Mouse (Mus musculus) c-Kit-negative CD71-positive TER-119-positive erythroid progenitor cells, embryonic 14.5 days (primary cell): Measurements from ENCODE around the gene Slc35a3.
"Not testable (repeated sequence)": the region's sequence is repeated elsewhere in the genome, so short reads cannot be mapped to it uniquely, and the experiment has no call there.

Experiments used
- DNase-seq: peaks from one replicate; pipeline ENCODE4 v3.0.0-alpha.2; 2013; ENCODE audit warnings: low read depth, low spot score

Slc35a3 gene

DNA sequence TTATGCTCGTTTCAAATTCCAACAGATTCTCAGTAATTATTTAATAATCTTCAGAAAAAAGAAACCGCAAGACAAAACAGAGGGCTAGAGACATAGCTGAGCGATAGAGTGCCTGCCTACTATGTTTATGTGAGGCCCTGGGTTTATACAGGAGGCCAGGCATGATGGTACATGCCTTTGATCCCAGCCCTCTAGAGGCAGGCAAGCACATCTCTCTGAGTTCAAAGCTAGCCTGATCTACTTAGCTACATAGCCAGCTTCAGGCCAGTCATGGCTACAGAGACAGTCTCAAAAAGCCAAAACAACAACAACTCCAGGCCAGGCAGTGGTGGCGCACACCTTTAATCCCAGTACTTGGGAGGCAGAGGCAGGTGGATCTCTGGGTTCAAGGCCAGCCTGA lies 11.0 kb downstream of the Slc35a3 start:
- no peak for DNase-seq

DNA sequence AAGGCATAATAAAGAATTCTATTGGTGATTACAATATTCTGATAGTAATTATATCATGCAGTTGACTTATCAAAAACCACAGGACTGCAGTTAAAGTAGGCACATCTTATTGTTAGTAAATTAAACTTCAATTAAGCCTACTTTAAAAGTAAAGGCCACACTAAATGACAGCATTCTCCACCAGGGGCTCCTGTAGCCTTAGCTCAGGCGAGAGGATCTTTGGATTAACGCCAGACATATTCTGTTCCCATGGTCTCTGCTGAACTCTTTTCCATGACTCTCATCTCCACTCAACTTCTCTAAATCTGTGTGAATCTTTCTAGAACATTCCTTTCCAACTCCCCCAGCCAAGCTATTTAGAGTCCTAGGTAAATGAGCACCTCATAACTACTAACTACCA lies 13.8 kb downstream of the Slc35a3 start:
- no peak for DNase-seq

DNA sequence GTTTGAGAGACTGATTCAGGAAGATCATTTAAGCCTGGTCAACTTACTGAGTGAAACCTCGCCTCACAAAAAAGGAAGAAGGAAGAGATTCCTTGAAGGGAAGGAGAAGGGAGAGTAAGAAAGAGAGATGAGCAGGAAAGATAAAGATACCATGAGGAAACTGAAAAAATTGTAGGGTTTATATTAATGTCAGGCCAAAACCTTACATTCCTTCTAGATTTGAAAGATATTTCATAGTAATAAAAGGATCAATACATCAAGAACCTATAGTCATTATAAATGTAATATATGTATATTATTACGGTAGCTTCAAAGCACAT lies 17.0 kb downstream of the Slc35a3 start:
- DNase-seq: no peak

DNA sequence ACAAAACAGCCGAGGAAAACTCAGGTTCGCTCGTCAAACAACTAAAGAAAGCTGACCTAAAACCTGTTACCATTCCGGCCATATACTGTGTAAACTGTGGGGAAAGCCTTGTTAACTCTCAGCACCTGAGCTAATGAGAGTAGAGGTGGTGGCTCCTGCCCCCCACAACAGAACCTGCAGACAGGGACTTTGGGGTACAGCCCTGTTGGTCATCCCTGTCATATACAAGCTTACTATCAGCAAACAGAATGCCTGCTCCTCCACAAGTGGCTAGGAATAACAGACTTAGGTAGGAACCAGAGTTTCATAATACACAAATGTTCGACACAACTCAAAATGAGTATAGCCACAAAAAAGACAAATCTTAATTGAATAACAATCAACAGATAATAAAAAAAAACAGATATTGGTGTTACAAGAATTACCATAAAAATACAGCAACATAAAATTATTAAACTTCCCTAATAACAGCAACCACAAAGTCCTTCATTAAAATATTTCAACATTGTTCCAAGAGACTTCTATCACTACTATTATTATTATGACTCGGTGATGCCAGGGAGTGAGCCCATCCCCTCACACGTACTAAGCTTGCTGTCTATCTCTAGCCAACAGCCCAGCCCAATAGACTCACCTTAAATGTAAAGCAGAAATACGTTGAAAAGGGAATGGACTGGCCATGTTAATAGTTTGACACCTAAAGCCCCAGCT lies 17.5 kb downstream of the Slc35a3 start:
- peak; percentile 48 for DNase-seq

DNA sequence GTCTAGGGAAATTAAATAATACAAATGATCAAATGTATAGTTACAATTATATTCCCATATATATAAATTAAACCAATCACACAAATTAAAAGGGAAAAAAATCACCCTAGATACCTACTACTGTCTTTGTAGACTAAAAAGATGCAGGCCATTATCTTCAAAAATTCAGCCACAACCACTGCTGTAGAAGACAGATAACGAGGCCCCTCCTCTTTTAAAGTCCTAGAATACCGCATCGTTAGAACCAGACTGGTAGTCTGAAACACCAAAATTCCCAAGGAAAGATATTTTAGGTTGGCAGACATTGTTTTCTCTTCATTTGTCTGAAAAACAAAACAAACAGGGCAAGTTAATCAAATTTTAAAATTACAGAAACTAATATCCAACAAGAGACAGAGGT lies 18.3 kb downstream of the Slc35a3 start:
- DNase-seq: peak; percentile 83

DNA sequence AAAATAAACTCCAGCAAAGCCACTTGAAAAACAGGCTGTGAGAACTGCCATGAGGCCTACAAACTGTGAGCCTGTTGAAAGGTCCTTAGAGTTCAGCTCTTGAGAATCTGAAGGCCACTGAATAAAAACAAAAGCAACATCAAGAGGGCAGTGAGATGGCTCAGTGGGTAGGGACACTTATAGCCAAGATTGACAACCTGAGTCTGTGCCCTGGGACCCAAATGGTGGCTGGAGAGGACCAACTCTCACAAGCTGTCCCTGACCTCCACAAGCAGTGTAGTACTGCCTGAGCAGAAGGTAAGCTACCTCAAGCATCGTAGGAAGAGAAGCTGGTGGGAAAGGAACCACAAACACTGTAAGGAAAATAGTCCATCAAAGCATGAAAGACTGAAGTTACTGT lies 31.5 kb downstream of the Slc35a3 start, which contains the start of gene Gm43191:
TSS of gene Gm43191 (minus strand) at position 101 of the 400 bp plus-strand sequence.
- no peak for DNase-seq

DNA sequence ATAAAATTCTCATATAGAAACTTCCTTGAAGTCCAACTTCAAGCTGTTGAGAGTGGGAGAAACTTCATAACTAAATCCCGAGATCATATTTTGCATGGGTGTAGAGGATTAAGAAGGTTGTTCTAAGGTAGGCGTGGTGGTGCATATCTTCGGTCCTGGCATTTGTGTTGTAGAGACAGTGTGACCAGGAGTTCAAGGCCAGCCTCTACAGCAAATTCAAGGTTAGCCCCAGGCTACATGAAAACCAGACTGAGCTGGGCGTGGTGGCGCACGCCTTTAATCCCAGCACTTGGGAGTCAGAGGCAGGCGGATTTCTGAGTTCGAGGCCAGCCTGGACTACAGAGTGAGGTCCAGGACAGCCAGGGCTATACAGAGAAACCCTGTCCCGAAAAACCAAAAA lies 48.4 kb downstream of the Slc35a3 start:
- DNase-seq: not testable (repeated sequence)

DNA sequence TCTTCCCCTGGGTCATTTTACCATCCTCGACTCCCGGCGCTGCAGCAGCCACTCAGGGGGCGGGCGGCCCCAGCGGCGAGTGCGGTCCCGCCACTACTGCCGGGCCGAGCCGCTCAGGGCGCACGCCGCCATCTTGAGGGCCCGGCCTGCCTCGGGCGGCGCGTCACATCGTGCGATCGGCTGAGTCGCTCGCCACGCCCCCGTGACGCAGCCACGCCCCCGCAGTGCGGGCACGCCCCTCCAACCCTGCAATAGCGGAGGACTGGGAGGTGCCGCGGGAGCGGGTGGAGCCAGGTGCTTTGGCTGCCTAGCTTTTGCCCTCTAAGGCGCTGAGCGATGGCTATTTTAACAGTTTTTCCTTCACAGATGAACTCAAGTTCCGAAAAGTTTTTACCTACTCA lies 50.2 kb downstream of the Slc35a3 start, which contains the start of gene Mfsd14a:
TSS of gene Mfsd14a (minus strand) at position 215 of the 401 bp plus-strand sequence.
- peak; percentile 94 for DNase-seq

DNA sequence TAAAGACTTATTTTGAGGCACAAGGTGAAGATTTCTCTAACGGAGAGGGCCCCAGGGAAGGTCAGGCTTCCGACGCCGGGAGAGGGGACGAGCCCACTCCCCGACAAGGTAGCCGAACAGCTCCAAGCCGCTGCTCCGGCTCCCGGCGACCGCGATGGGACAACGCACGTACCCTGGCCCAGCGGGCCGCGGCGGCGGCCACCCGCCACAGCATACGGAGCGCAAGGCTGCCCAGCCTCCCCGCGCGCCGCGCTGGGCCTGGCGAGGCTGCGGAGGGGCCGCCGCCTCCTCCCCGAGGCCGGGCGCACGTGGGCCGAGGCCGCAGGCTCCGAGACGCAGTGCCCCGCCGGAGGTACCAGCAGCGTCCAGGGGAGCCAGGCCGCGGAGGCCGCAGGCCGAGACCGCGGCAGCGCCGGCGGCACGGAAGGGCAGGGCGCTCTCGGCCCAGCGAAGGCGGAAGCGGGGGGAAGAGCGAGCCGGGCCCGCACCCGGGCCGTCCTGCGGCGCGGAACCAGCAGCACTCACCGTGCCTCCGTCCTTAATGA lies 50.7 kb downstream of the Slc35a3 start:
- no peak for DNase-seq

DNA sequence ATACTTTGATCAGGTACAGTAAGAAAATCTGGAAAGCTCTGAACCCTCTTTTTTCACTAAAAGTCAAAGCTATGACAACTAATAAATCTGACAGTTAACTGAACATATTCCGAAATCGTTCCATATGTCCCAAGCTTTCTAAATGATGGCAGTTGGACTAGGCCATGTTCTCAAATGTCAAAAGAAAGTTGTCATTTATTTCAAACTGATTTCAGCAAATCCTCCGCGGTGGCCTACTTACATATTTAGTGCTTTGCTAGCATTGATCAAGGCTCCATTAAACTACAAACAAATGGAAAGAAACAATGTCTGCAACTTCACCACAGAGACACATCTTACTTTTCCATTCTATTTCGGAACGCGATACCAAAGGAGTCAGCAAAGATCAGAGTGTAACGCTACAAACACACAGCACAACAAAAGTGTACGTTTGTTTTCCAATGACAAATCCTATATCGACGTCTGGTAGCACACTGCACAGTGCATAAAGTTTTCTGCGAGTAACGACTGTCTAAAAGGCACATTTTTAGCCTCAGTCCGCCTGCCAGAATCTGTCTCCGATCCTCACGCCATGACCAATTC lies 51.3 kb downstream of the Slc35a3 start:
- DNase-seq: peak; percentile 11

DNA sequence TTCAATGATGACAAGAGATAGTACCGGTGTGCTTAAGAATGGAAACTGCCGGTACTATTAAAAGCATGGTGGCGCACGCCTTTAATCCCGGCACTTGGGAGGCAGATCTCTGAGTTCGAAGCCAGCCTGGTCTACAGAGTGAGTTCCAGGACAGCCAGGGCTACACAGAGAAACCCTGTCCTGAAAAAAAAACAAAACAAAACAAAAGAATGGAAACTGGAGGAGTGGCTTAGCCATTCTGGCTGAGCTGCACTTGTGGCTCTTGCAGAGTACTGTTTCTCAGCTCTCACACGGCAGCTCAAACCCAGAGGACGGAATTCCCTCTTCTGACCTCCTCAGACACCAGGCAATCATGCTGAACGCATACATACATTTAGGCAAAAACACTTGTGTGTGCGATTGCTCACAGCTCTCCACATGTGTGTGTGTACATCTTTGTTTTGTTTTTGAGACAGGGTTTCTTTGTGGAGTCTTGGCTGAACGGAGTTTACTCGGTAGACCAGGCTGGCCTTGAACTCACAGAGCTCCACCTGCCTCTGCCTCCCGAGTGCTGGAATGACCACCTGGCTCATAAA lies 52.7 kb downstream of the Slc35a3 start:
- DNase-seq: no peak

DNA sequence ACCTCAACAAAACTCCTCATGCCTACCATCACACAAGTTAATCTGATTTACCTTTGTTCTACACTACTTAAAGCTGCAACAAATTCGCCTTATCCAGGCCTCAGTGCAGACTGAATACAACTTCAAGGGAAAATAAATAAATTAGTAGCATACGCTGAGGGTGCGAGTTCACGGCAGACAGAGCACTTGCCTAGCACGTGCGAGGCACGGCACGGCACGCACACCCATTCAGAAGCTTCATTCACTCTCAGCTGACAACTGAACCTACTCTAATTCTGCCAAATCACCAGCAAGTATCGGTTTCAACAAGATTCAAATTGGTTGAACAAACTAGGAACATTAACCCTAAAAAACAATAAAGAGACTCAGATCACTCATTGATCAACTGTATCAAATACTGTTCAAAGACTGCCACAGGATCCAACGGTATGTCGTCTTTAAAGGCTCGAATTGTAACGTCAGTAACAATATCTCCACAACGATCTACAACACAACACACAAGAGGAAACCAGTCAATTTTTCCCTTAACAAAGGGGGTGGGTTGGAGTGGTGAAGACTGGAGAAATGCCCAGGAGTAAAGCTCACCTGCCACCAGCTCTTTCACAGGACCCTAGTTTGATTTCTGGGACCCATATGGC lies 53.6 kb downstream of the Slc35a3 start:
- DNase-seq: no peak

DNA sequence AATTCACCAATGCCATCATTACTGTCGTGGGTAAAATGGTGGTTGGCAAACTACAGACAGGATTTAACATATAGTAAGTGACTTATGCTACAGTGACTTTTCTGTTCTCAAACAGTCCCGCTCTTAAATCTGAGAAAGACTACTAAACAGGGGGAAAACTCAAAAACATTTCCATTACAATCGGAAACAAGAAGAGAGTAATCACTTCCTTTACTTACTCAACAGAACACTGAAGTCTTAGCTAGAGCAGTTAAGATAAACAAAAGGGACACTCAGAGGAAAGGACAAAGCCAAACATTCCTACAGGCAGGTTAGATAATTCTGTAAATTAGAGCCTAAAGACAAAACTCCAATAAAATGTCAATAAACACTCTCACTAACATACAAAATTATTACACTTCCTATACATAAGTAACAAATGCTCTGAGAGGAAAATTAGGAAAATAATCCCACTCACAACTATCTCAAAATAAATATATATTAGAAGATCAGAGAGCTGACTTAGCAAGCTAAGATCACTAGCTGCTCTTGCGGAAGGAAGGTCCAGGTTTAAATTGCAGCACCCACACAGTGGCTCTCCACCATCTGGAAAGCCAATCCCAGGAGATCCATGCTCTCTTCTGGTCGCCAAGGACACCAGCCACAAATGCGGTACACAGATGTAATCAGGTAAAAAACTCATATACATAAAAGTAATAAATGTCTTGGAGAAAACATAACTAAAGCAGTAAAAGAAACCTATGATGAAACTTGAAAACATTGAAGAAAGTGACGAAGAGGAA lies 56.3 kb downstream of the Slc35a3 start:
- no peak for DNase-seq

DNA sequence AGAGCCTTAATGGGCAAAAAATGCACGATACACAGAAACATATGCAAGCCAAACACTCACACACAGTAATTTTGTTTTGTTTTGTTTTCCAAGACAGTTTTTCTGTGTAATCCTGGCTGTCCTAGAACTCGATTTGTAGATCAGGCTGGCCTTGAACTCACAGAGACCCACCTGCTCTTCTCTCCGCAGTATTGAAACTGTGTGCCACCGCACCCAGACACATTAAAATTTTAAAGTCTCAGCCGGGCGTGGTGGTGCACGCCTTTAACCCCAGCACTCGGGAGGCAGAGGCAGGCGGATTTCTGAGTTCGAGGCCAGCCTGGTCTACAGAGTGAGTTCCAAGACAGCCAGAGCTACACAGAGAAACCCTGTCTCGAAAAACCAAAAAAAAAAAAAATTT lies 58.6 kb downstream of the Slc35a3 start:
- not testable (repeated sequence) for DNase-seq

DNA sequence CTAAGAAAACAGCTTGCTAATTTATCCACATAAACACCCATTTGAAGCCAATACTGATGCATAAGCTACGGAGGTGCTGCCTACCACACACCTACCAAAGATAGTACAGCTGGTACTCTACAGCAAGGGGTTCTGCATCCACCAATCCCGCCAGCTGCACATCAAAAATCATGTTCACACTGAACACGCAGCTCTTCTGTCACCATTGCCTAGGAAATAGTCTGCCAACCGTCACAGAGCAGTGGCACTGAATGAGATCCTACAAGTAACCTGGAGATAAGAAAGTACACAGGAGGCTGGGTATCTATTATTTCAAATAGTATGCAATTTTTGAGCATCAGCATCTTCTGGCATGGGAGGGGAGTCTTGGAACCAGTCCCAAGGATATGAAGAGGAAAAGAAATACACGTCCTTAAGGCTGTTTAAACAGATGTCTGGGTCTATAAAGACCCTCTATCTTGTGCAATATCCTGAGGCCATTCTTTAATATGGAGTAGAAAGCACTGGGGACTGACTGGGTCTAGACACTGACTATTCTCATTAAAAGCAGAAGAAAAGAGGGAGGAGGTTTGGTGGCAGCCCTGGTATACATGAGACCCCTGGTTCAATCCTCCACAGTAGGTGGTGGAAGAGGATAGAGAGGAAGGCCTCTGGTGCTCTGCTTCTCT lies 59.2 kb downstream of the Slc35a3 start:
- DNase-seq: no peak

DNA sequence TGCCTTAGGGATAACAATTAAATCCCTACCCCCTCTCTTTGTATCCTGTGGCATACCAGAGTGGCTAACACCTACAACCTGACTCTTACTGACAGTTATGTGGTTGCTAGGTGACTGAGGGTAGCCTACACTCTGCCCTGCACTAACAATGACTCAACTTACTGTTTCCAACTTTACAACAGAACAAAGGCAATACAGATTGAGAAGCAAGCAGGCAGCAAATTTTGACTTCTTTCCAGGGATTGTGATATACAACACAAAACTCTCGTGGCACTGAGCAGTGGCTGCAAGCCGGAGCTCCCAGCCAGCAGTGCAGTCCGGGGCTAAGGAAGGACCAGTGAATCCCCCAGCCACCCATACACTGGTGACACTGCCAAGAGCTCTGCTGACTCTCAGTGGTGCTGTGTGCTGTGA lies 60.6 kb downstream of the Slc35a3 start:
- DNase-seq: no peak

DNA sequence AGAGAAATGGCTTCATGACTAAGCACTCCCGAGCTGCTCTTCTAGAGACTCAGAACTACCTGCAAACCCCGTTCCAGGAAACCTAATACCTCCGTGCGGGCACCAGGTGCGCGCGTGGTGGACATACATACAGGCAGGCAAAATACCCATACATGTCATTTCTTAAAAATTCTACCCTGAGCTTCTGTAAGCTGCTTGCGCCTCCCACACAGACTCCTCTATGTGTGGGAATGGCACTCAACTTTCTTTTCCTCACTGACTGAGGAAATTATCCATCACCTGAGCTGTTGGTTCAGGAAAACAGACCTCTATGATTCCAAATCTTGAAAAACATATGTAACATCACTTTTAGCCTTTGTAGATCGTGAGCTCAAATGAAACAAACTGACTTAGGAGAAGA lies 61.9 kb downstream of the Slc35a3 start:
- DNase-seq: no peak

DNA sequence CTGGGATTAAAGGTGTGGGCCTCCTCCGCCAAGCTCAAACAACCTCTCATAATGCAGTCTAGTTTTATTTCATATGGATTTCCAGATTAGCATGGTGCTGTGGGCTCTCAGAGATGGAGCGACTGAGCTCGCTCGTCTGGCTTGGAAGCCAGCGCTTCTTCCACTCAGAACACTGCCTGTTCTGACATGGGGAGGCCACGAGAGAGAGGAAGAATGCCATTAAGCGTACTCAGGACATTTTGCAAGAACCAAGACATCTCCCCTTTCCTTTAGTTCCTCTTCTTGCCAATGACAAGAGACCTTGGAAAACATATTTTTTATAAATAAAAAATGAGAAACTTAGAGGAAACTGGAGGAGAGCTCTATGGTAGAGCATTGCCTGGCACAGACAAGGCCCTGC lies 63.8 kb downstream of the Slc35a3 start:
- DNase-seq: no peak

DNA sequence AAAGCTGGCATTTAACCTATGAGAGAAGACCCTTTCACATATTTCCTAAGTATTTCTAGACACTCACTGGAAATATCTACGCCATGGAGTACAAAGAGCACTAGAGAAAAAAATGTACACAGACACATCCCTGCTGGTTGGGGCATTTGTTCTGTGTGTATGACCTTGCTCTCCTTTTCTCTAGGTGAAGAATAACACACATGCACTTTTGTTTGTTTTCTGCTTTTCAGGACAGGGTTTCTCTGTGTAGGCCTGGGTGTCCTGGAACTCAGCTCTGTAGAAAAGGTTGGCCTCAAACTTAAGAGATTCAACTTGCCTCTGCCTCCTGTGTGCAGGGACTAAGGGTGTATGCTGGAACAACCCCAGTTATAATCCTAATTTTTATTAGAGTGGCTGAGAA lies 66.2 kb downstream of the Slc35a3 start:
- no peak for DNase-seq

DNA sequence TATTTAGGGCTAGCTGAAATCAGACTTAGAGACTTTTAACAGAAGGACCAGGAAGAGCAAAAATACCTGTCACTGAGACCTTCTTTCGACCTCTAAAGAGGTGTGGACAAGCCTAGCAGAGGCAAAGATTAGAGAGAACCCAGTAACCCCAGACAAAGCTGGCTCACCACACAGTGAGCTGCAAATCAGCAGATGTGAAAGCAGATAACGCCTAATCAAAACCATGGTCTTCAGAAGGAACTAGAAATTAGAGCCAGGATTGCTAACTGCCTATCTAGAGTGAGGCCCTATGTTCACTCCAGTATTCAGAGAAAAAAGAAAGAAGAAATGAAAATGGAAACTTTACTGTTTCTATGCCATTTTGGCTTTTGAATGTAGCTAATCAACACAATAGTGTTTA lies 70.3 kb downstream of the Slc35a3 start:
- no peak for DNase-seq

DNA sequence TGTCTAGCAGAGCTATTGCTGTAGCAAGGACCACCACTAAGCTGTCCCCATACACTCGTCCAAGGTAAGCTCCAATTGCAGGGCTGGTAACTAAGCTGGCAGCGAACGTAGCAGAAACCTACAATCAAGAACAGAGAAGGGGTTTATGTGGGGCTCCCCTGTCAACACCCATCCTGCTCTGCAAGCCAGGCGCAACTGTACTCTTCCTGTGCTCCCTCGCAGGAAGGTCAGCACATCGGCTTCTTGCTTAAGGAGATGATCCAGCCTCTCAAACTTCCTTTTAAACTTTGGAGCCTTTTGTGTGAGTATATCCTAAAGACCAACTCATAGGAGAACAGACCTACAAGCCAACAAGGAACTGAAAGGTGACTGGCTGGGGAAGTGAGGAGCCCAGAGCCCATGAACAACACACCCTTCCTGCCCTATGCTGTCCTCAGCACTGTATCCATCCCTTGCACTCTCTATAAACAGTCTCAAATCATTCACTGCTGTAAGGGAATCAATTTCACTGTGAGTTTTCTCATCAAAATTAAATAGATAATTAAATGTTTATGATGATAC lies 70.7 kb downstream of the Slc35a3 start:
- no peak for DNase-seq
